Mouse (Mus musculus): Measurements from ENCODE around the gene Aaed1. TPM values are rescaled to one million over a fixed set of nuclear protein-coding genes. Genes with fewer than 3 reads are reported as not detected.

Gene Aaed1
- polyA plus RNA-seq, 1 experiment from 2014 or later = 47.9 TPM

GRCm38 (mm10) chr13:64322561-64323281 lies 10.2 kb upstream of the Aaed1 start:
- ATAC-seq (ENCODE audit: low FRiP score, low TSS enrichment) (no peak), DNase-seq (ENCODE audit: low spot score) (no peak)
- H3K4me3 ChIP-seq (ENCODE audit: low read depth, low read length) = no peak overlapping the region
- no peaks in the 10 kb centered on the region for H3K4me1 ChIP-seq (replicated peaks; ENCODE audit: control insufficient read depth, insufficient read depth)
- no peak overlapping the region for H3K27ac ChIP-seq (replicated peaks)
- WGBS = 87% methylated on average over 8 of the region's 8 CpGs
- H3K9ac ChIP-seq (ENCODE audit: low read length) = no peak overlapping the region
- H3K9me3 ChIP-seq (ENCODE audit: control insufficient read depth, low read length) = no peaks in the 10 kb centered on the region
- H3K27me3 ChIP-seq (ENCODE audit: control insufficient read depth, insufficient read depth, low read length) = no peaks in the 10 kb centered on the region
- H3K4me2 ChIP-seq (replicated peaks; ENCODE audit: low read depth) = no peak overlapping the region
- H3K36me3 ChIP-seq (ENCODE audit: control insufficient read depth, insufficient read depth, low read length) = no peaks in the 10 kb centered on the region
- TF ChIP-seq EP300 (optimal IDR thresholded peaks at IDR 0.05) = no peak
- TF ChIP-seq CTCF (IDR thresholded peaks at IDR 0.05; ENCODE audit: low read depth) = no peak

- Histone ChIP-seq H3K27ac (replicated peaks) (no peak overlapping the region), H3K9me3 (ENCODE audit: control insufficient read depth, low read length) (no peaks in the 10 kb centered on the region), H3K4me2 (replicated peaks; ENCODE audit: low read depth) (no peak overlapping the region), H3K4me1 (replicated peaks; ENCODE audit: control insufficient read depth, insufficient read depth) (no peaks in the 10 kb centered on the region), H3K36me3 (ENCODE audit: control insufficient read depth, insufficient read depth, low read length) (no peaks in the 10 kb centered on the region), H3K9ac (ENCODE audit: low read length) (no peak overlapping the region), H3K4me3 (ENCODE audit: low read depth, low read length) (no peak overlapping the region), H3K27me3 (ENCODE audit: control insufficient read depth, insufficient read depth, low read length) (no peaks in the 10 kb centered on the region)
- WGBS = 73% methylated on average over 8 of the region's 8 CpGs
- no peak for ATAC-seq (ENCODE audit: low FRiP score, low TSS enrichment)
- DNase-seq (ENCODE audit: low spot score) = no peak
- TF ChIP-seq EP300 (optimal IDR thresholded peaks at IDR 0.05) = no peak
- TF ChIP-seq CTCF (IDR thresholded peaks at IDR 0.05; ENCODE audit: low read depth) = no peak
Observed at GRCm38 (mm10) chr13:64320334-64320733, 7.8 kb upstream of the Aaed1 start.

- ATAC-seq (ENCODE audit: low FRiP score, low TSS enrichment) (no peak), DNase-seq (ENCODE audit: low spot score) (no peak)
- Histone ChIP-seq H3K4me1 (replicated peaks; ENCODE audit: control insufficient read depth, insufficient read depth) (no peaks in the 10 kb centered on the region), H3K27ac (replicated peaks) (no peak overlapping the region), H3K36me3 (ENCODE audit: control insufficient read depth, insufficient read depth, low read length) (no peaks in the 10 kb centered on the region), H3K27me3 (ENCODE audit: control insufficient read depth, insufficient read depth, low read length) (no peaks in the 10 kb centered on the region), H3K9ac (ENCODE audit: low read length) (no peak overlapping the region), H3K4me3 (ENCODE audit: low read depth, low read length) (no peak overlapping the region), H3K9me3 (ENCODE audit: control insufficient read depth, low read length) (no peaks in the 10 kb centered on the region), H3K4me2 (replicated peaks; ENCODE audit: low read depth) (no peak overlapping the region)
- TF ChIP-seq EP300 (optimal IDR thresholded peaks at IDR 0.05) (no peak), CTCF (IDR thresholded peaks at IDR 0.05; ENCODE audit: low read depth) (no peak; the same call in 1 of the 2 replicates)
Observed at GRCm38 (mm10) chr13:64319782-64320181, 7.3 kb upstream of the Aaed1 start.

- H3K4me2 ChIP-seq (replicated peaks; ENCODE audit: low read depth) = no peak overlapping the region
- WGBS = 51% methylated on average over 2 of the region's 2 CpGs
- no peak overlapping the region for H3K4me3 ChIP-seq (ENCODE audit: low read depth, low read length)
- H3K27ac ChIP-seq (replicated peaks) = no peak overlapping the region
- TF ChIP-seq EP300 (optimal IDR thresholded peaks at IDR 0.05) = no peak
- no peak for TF ChIP-seq CTCF (IDR thresholded peaks at IDR 0.05; ENCODE audit: low read depth)
- DNase-seq (ENCODE audit: low spot score) (no peak), ATAC-seq (ENCODE audit: low FRiP score, low TSS enrichment) (no peak)
- H3K9ac ChIP-seq (ENCODE audit: low read length) = no peak overlapping the region
- H3K9me3 ChIP-seq (ENCODE audit: control insufficient read depth, low read length) = no peaks in the 10 kb centered on the region
- H3K27me3 ChIP-seq (ENCODE audit: control insufficient read depth, insufficient read depth, low read length) = no peaks in the 10 kb centered on the region
- H3K36me3 ChIP-seq (ENCODE audit: control insufficient read depth, insufficient read depth, low read length) = no peaks in the 10 kb centered on the region
- no peaks in the 10 kb centered on the region for H3K4me1 ChIP-seq (replicated peaks; ENCODE audit: control insufficient read depth, insufficient read depth)
Observed at GRCm38 (mm10) chr13:64318355-64318754, 5.8 kb upstream of the Aaed1 start.

- H3K27me3 ChIP-seq (ENCODE audit: control insufficient read depth, insufficient read depth, low read length) = no peaks in the 10 kb centered on the region
Observed at GRCm38 (mm10) chr13:64315483-64316050, 3.1 kb upstream of the Aaed1 start.

GRCm38 (mm10) chr13:64314041-64314440 lies 1.5 kb upstream of the Aaed1 start:
- TF ChIP-seq EP300 (optimal IDR thresholded peaks at IDR 0.05) (no peak), CTCF (IDR thresholded peaks at IDR 0.05; ENCODE audit: low read depth) (no peak)

More at GRCm38 (mm10) chr13:64315483-64316050, 3.1 kb upstream of the Aaed1 start:
- no peaks in the 10 kb centered on the region for H3K36me3 ChIP-seq (ENCODE audit: control insufficient read depth, insufficient read depth, low read length)
- no peak overlapping the region for H3K27ac ChIP-seq (replicated peaks)
- no peaks in the 10 kb centered on the region for H3K4me1 ChIP-seq (replicated peaks; ENCODE audit: control insufficient read depth, insufficient read depth)
- WGBS = 3% methylated on average over 3 of the region's 3 CpGs
- ATAC-seq (ENCODE audit: low FRiP score, low TSS enrichment) = no peak
- H3K4me2 ChIP-seq (replicated peaks; ENCODE audit: low read depth) = no peak overlapping the region
- no peaks in the 10 kb centered on the region for H3K9me3 ChIP-seq (ENCODE audit: control insufficient read depth, low read length)
- H3K4me3 ChIP-seq (ENCODE audit: low read depth, low read length) = no peak overlapping the region
- no peak for DNase-seq (ENCODE audit: low spot score)
- peak; percentile 87 for TF ChIP-seq CTCF (IDR thresholded peaks at IDR 0.05; ENCODE audit: low read depth)
- no peak for TF ChIP-seq EP300 (optimal IDR thresholded peaks at IDR 0.05)
- H3K9ac ChIP-seq (ENCODE audit: low read length) = no peak overlapping the region

More at GRCm38 (mm10) chr13:64314041-64314440, 1.5 kb upstream of the Aaed1 start:
- H3K36me3 ChIP-seq (ENCODE audit: control insufficient read depth, insufficient read depth, low read length) = no peaks in the 10 kb centered on the region
- no peak overlapping the region for H3K4me3 ChIP-seq (ENCODE audit: low read depth, low read length)
- H3K27ac ChIP-seq (replicated peaks) = no peak overlapping the region
- H3K4me2 ChIP-seq (replicated peaks; ENCODE audit: low read depth) = no peak overlapping the region
- H3K9ac ChIP-seq (ENCODE audit: low read length) = no peak overlapping the region
- no peaks in the 10 kb centered on the region for H3K27me3 ChIP-seq (ENCODE audit: control insufficient read depth, insufficient read depth, low read length)
- no peaks in the 10 kb centered on the region for H3K9me3 ChIP-seq (ENCODE audit: control insufficient read depth, low read length)
- ATAC-seq (ENCODE audit: low FRiP score, low TSS enrichment) (no peak), DNase-seq (ENCODE audit: low spot score) (no peak)
- H3K4me1 ChIP-seq (replicated peaks; ENCODE audit: control insufficient read depth, insufficient read depth) = peaks cover 2% of the 10 kb centered on the region; the same call in 1 of the 2 replicates
- WGBS = 73% methylated on average over 3 of the region's 3 CpGs
